Mouse (Mus musculus) lung, postnatal 4 days (tissue): ENCODE measurements at regions not wholly inside any gene's neighbourhood (a gene's known extent, or its start where the extent isn't known, plus 50 kb on each side); places are given as distances from the start of the nearest gene placed in this dataset.

ENCODE experiments used
- DNase-seq, 2 experiments: peaks; one replicate each; pipeline ENCODE4 v3.0.0; 2021

- no peak for DNase-seq
These were observed 312.7 kb upstream of the Irx4 start for GRCm38 (mm10) chr13:72947374-72948165.

GRCm38 (mm10) chr13:72958616-72959518 is 301.4 kb upstream of the Irx4 start:
- no peak for DNase-seq

DNA sequence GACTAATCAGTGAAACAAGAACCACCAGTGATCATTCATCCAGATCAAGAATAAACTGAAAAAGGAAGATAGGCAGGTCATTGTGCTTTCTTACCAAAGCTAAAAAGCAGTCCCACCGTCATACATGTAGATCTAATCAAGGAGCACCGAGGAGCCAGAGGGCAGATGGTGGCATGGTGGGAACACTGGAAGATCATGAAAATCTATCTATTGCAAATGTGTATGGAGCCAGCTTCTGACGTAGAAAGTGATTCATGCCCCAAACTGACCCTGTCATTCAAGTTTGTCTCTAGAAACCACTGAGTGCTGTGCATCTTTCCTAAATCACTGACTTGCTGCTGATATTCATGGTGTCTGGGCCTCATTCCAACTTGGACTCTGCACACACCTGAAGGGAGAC is 299.0 kb upstream of the Irx4 start:
- DNase-seq, result no peak

- DNase-seq, result no peak
These were observed 288.1 kb upstream of the Irx4 start for GRCm38 (mm10) chr13:72972165-72972564.

- DNase-seq, result no peak
These were observed 287.4 kb upstream of the Irx4 start for GRCm38 (mm10) chr13:72972894-72973293.

- DNase-seq, result no peak
These were observed 283.1 kb upstream of the Irx4 start for GRCm38 (mm10) chr13:72977213-72977612.

DNA sequence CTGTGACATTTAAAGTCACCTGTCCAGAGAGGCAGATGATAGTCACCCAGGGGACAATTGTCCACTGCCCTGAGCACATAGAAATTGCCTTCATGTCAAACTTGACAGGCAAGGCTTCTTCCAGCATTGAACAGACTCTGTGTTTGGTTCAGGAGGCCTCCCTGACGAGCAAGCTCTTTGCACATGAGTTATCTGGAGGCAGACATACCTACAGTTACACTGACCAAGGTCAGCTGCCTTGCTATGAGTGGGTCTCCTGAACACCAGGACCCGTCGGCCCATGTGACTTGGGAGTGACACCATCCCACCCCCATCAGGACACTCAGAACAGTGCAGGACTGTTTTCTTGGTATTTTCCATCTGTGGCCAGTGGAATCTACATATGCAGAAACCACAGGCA is 282.3 kb upstream of the Irx4 start:
- DNase-seq, result no peak

DNA sequence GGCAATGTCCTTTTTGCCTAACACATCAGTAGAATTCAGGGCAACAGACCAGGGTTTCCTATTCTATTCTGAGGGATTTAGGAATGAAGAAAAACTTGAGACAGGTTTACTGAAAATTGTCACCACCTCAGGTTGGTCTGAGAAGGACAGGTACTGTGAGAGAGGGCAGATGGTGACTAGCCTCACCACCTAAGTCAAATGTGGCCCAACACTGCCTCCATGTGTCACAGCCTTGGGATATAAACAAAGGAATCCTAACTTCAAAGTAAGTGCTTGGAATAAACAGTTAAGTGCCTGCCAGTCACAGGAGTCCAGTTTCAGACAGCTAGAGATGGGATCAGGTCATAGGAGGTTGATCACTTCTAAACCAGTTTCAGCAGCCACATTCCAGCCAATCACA is 281.3 kb upstream of the Irx4 start:
- no peak for DNase-seq

GRCm38 (mm10) chr13:72992589-72993409 is 267.5 kb upstream of the Irx4 start:
- DNase-seq, result no peak

DNA sequence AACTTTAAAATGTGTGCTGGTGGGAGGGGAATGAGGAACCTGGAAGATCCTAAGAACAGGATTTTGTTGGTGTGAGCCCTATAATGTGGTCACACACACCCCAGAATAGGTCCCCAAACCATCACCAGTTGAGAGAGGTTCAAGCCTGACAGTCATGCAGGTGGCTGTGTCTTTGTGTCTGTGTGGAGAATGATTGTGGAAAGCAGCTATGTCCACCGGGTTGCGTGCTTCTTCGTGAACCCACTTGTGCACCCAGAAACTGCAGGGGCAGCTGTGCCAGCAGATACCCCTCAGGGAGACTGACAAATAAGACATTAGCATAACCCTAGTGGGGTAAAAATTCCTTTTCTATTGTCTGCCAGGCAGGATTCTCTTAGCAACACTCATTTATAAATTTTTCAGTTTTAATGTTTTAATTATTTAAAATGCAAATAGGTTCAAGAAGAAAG is 266.8 kb upstream of the Irx4 start:
- no peak for DNase-seq

DNA sequence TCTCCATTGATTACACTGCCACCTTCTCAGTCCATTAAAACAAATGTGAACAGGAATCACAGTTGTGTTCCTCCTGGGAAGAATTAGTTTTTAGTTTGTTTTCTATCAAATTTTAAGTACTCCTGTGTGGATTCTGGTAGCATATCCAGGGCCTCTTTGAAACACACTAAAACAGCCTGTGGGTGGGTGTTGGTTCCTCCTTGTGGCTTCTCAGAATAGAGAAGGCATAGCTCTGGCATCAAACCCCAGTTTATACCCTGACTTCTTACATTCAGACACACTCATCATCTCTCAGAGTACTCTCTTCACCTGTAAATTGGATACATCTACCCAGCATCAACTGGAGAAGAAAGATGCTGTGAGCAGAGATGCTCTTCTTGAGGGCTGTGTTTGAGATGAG is 265.7 kb upstream of the Irx4 start:
- DNase-seq, result no peak

GRCm38 (mm10) chr13:73008856-73009546 is 251.3 kb upstream of the Irx4 start:
- DNase-seq, result peak in 1 of 2 experiments; percentile 2

DNA sequence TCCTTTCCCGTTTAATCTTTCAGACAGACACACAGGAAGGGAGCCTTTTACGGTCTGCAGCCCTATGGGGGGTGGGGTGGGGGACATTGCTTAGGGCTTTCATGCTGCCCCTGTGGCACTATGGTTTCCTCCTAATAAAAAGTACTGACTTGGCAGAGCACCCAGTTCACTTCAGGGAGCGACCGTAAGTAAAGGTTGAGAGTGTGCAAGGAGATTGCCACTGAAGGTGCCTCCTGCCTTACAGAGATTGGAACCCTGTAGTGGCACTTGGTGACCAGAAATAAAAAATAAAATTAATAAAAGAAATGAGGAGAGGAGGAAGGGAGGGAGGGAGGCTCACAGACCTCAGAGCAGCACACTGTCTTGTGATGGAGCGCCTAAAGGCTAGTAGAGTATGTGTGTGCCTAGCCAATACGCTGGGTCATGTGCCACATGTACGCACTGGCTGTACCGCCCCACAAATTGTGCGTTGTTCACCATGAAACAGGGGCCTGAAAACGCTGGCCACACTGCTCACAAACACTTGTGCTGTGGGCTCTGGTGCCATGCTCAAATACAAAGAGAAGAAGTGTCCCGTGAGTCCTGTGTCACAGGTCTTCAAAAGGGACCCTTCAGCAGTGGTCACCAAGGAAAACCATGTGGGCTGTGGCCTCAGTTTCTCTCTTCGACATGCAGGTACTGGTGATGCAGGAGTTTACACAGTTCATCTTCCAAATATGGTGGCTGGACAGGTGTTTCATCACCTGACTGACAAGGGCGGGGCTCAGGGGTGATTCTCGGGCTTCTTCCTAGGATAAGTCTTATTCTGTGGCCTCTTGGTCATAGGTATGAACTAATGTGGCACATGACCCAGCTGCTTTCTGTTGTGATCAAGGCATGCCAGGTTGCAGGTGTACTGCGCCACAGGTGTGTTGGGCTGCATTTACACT is 250.5 kb upstream of the Irx4 start:
- DNase-seq, result peak in 1 of 2 experiments; percentile 2

- DNase-seq, result no peak
These were observed 241.1 kb upstream of the Irx4 start for GRCm38 (mm10) chr13:73019181-73019580.

- no peak for DNase-seq
These were observed 229.1 kb upstream of the Irx4 start for GRCm38 (mm10) chr13:73031217-73031616.

DNA sequence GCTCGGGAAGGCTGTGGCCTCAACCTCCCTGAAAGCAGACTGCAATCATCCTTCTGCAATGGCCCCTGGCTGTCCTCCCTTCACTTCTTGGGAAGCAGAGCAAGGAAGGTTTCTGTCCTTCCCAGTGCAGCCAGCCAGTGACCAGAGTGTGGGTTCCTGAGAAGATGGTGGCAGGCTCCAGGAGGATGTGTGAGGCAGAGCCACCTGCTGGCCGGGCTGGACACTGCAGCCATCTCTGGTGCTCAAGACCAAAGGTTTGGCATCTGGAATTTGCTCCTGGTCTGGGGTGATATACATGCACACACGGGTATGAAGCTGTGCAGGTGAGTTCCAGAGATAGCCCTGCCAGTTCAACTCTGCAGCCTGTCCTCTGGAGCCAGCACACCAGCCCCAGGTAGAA is 227.2 kb upstream of the Irx4 start:
- peak; percentile 47 to 53 for DNase-seq

- no peak for DNase-seq
These were observed 226.0 kb upstream of the Irx4 start for GRCm38 (mm10) chr13:73034065-73034831.

DNA sequence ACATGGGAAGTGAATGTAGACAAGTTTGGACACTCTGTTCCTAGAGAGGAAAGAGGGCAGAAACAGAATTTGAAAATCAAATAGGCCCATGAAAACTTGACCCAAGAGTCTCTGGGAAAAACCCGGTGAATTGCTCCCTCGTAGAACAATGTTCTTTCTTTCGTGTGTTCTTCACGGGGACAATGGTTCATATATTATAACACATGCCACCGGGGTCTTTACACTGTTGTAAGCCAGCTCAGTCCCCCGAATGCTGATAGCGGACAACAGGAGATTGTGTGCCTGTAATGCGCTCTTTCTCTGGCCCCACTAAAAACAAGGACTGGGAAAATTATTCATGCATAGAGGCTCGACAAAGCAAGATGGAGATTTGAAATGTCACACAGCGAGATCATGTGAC is 225.4 kb upstream of the Irx4 start:
- DNase-seq, result no peak

DNA sequence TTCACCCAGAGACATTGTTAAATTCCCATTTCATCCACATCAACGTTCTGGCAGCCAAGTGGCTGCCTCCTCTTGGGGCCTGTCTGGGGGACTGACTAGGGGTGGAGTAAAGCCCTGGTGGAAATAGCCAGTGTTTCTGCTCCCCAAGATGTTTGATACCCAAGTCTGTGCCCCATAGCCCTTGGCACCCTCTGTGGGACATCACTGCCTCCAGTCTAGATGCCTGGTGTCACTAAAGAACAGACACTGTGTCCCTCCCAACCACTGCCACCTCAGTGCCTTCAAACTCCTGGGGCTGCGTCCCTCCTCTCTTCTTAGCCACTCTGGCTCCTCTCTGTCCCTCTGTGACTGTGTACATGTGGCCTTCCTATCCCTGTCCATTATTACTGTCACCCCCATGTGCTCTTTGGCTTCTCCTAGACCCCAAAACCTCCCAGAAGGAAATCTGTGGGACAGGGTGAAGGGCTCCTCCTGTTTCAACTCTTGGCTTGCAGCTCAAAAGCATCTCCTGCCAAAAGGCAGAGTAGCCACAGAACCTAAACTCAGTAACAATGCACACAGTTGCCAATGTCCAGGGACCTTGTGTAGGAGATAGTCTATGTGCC is 224.8 kb upstream of the Irx4 start:
- DNase-seq, result no peak

- DNase-seq, result no peak
These were observed 220.5 kb upstream of the Irx4 start for GRCm38 (mm10) chr13:73039731-73040130.
